Mouse (Mus musculus): Measurements from ENCODE around the gene Ptms.

GRCm38 (mm10) chr6:124904991-124905860 lies 14.7 kb downstream of the Ptms start:
- TF ChIP-seq TAL1 (IDR thresholded peaks at IDR 0.05; ENCODE audit: low read length) (no peak), GATA1 (IDR thresholded peaks at IDR 0.05; ENCODE audit: low read length) (no peak)
